Mouse (Mus musculus): ENCODE data around the gene Stambpl1.

Gene Stambpl1

GRCm38 (mm10) chr19:34284383-34284782 lies 92.4 kb downstream of the Stambpl1 start:
- no peak for DNase-seq (ENCODE audit: low spot score in 2 of 2)

DNA sequence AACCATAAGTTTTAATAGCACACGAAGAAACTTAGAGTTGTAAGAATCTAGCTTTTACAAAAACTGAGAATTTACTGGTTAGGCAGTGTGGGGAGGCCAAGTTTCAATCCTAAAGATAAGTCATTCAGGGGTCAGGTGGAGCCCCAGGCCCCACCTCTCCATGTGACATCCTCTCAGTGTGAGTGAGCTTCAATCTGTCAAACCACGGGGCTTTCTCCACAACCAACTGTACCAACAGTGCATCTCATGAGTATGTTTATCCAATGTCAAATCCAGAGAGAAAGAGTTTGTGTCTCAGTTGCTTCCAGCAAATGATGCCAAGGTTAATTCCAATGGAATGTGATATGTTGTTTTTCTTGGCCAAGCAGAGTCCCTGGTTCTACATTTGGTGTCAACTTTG lies 92.8 kb downstream of the Stambpl1 start:
- no peak for DNase-seq (ENCODE audit: low spot score in 2 of 2)

- DNase-seq (ENCODE audit: low spot score in 2 of 2) = no peak
These were observed 95.2 kb downstream of the Stambpl1 start for GRCm38 (mm10) chr19:34287221-34287620.

GRCm38 (mm10) chr19:34287656-34288415 lies 95.8 kb downstream of the Stambpl1 start:
- no peak for DNase-seq (ENCODE audit: low spot score in 2 of 2)

DNA sequence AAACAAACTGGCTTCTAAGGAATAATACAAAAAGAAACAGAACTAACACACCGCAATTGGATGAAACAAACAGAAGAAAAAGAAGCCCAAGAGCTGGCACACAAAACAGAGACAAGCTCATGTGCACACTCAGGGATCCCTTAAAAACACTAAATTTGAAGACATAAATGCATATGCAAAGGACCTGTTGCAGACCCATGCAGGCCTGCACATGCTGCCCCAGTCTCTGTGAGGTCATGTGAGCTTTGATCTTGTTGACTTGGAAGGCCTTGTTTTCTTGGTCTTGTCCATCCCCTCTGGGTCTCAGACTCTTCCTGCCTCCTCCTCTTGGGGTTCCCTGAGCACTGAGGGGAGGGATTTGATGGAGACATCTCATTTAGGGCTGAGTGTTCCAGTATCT lies 96.7 kb downstream of the Stambpl1 start:
- no peak for DNase-seq (ENCODE audit: low spot score in 2 of 2)

All from urinary bladder, postnatal 36 days (tissue).